8 mouse cellular contexts compared by ENCODE assay signal in genomic region chr1:105179371-105179823, GRCm38 (mm10).
A peak's percentile ranks its signal among the peaks of the same experiment; 100 is the strongest.
DNase-seq lines count a peak whose midpoint lies in the region; ATAC-seq and TF ChIP-seq lines count a peak whose summit lies in the region.

No protein-coding gene starts in this region.

- no peak overlapping the region for H3K4me3 ChIP-seq in limb, embryonic 11.5 days (ENCODE audit: low read depth, low read length)
- H3K4me3 ChIP-seq in limb, embryonic 10.5 days, result no peak overlapping the region
- no peak overlapping the region for H3K4me3 ChIP-seq in forebrain, embryonic 11.5 days (ENCODE audit: low read depth, low read length)
- no peak overlapping the region for H3K4me3 ChIP-seq in heart, embryonic 16.5 days (ENCODE audit: low read length)
- no peak overlapping the region for H3K4me3 ChIP-seq in kidney, postnatal 0 days (replicated peaks; ENCODE audit: low read depth, low read length)
- H3K4me3 ChIP-seq in stomach, embryonic 15.5 days (replicated peaks), result no peak overlapping the region

- DNase-seq in limb, embryonic 11.5 days (ENCODE audit: low spot score), result peak; percentile 60
- no peak for DNase-seq in limb, embryonic 10.5 days (ENCODE audit: low spot score)
- DNase-seq in forebrain, embryonic 11.5 days (ENCODE audit: low spot score), result peak; percentile 71
- peak; percentile 67 for DNase-seq in kidney, postnatal 0 days (ENCODE audit: low spot score)
- peak; percentile 63 to 82 for DNase-seq in lung, postnatal 4 days
- DNase-seq in cerebellum, adult 18-20 months, result no peak

- ATAC-seq in limb, embryonic 11.5 days (ENCODE audit: insufficient number of reproducible peaks, low FRiP score, low TSS enrichment, low read depth), result peak; percentile 51; the same call in 1 of the 2 replicates
- ATAC-seq in forebrain, embryonic 11.5 days (replicated peaks; ENCODE audit: low FRiP score), result peak; percentile 82
- ATAC-seq in heart, embryonic 16.5 days (replicated peaks; ENCODE audit: extremely low read depth, insufficient read depth, low FRiP score), result peak; percentile 89
- peak; percentile 99 for ATAC-seq in kidney, postnatal 0 days (replicated peaks; ENCODE audit: low FRiP score, low read depth)
- peak; percentile 92 for ATAC-seq in stomach, embryonic 15.5 days (ENCODE audit: insufficient read depth, low FRiP score, low read depth)

- no peak overlapping the region for H3K27ac ChIP-seq in limb, embryonic 11.5 days (replicated peaks; ENCODE audit: low read depth, low read length)
- no peak overlapping the region for H3K27ac ChIP-seq in limb, embryonic 10.5 days
- H3K27ac ChIP-seq in forebrain, embryonic 11.5 days (ENCODE audit: low read depth, low read length), result no peak overlapping the region
- H3K27ac ChIP-seq in heart, embryonic 16.5 days (ENCODE audit: low read length), result peak overlapping the region; percentile 17; the same call in 1 of the 2 replicates
- peak overlapping the region; percentile 87 for H3K27ac ChIP-seq in kidney, postnatal 0 days
- H3K27ac ChIP-seq in stomach, embryonic 15.5 days, result peak overlapping the region; percentile 77

- no peak for TF ChIP-seq CTCF in kidney, postnatal 0 days (IDR thresholded peaks at IDR 0.05; ENCODE audit: low read depth)

- no peaks in the 10 kb centered on the region for H3K36me3 ChIP-seq in limb, embryonic 11.5 days (ENCODE audit: control insufficient read depth, insufficient read depth, low read length)
- no peaks in the 10 kb centered on the region for H3K36me3 ChIP-seq in limb, embryonic 10.5 days
- H3K36me3 ChIP-seq in forebrain, embryonic 11.5 days (ENCODE audit: control insufficient read depth, insufficient read depth, low read length), result no peaks in the 10 kb centered on the region
- H3K36me3 ChIP-seq in heart, embryonic 16.5 days (ENCODE audit: control insufficient read depth, insufficient read depth), result no peaks in the 10 kb centered on the region
- no peaks in the 10 kb centered on the region for H3K36me3 ChIP-seq in kidney, postnatal 0 days (ENCODE audit: insufficient read depth, low read length)
- no peaks in the 10 kb centered on the region for H3K36me3 ChIP-seq in stomach, embryonic 15.5 days

- H3K4me2 ChIP-seq in limb, embryonic 11.5 days (ENCODE audit: low read depth, severe bottlenecking), result no peak overlapping the region
- no peak overlapping the region for H3K4me2 ChIP-seq in forebrain, embryonic 11.5 days (ENCODE audit: low read depth, low read length, severe bottlenecking)
- no peak overlapping the region for H3K4me2 ChIP-seq in heart, embryonic 16.5 days (ENCODE audit: low read depth, low read length)
- H3K4me2 ChIP-seq in kidney, postnatal 0 days (ENCODE audit: low read length), result peak overlapping the region; percentile 30; the same call in 1 of the 2 replicates
- H3K4me2 ChIP-seq in stomach, embryonic 15.5 days, result peak overlapping the region; percentile 27; the same call in 1 of the 2 replicates

- no peaks in the 10 kb centered on the region for H3K27me3 ChIP-seq in limb, embryonic 11.5 days (ENCODE audit: control insufficient read depth, insufficient read depth, low read length)
- H3K27me3 ChIP-seq in limb, embryonic 10.5 days (ENCODE audit: low read depth, poor library complexity, severe bottlenecking), result no peaks in the 10 kb centered on the region
- no peaks in the 10 kb centered on the region for H3K27me3 ChIP-seq in forebrain, embryonic 11.5 days (ENCODE audit: control insufficient read depth, insufficient read depth, low read length)
- H3K27me3 ChIP-seq in heart, embryonic 16.5 days (ENCODE audit: control insufficient read depth, insufficient read depth, low read length), result no peaks in the 10 kb centered on the region
- H3K27me3 ChIP-seq in kidney, postnatal 0 days (ENCODE audit: insufficient read depth, low read length), result no peaks in the 10 kb centered on the region
- H3K27me3 ChIP-seq in stomach, embryonic 15.5 days (replicated peaks), result no peaks in the 10 kb centered on the region

- no peak overlapping the region for H3K9ac ChIP-seq in limb, embryonic 11.5 days (ENCODE audit: low read length)
- H3K9ac ChIP-seq in forebrain, embryonic 11.5 days (ENCODE audit: low read length), result no peak overlapping the region
- H3K9ac ChIP-seq in heart, embryonic 16.5 days (ENCODE audit: low read length), result no peak overlapping the region
- H3K9ac ChIP-seq in kidney, postnatal 0 days (ENCODE audit: low read depth, low read length), result no peak overlapping the region
- H3K9ac ChIP-seq in stomach, embryonic 15.5 days, result no peak overlapping the region

- H3K9me3 ChIP-seq in limb, embryonic 11.5 days (ENCODE audit: control insufficient read depth, low read length), result no peaks in the 10 kb centered on the region
- no peaks in the 10 kb centered on the region for H3K9me3 ChIP-seq in limb, embryonic 10.5 days (replicated peaks)
- H3K9me3 ChIP-seq in forebrain, embryonic 11.5 days (ENCODE audit: control insufficient read depth, low read length), result no peaks in the 10 kb centered on the region
- H3K9me3 ChIP-seq in heart, embryonic 16.5 days (replicated peaks; ENCODE audit: control insufficient read depth, low read length), result no peaks in the 10 kb centered on the region
- H3K9me3 ChIP-seq in kidney, postnatal 0 days (replicated peaks; ENCODE audit: low read length), result no peaks in the 10 kb centered on the region
- H3K9me3 ChIP-seq in stomach, embryonic 15.5 days, result no peaks in the 10 kb centered on the region

- 43% methylated on average over 3 of the region's 3 CpGs for WGBS in limb, embryonic 11.5 days
- WGBS in limb, embryonic 10.5 days, result 81% methylated on average over 3 of the region's 3 CpGs
- 54% methylated on average over 3 of the region's 3 CpGs for WGBS in forebrain, embryonic 11.5 days
- WGBS in heart, embryonic 16.5 days, result 7% methylated on average over 3 of the region's 3 CpGs
- WGBS in kidney, postnatal 0 days, result 12% methylated on average over 3 of the region's 3 CpGs
- 21% methylated on average over 3 of the region's 3 CpGs for WGBS in stomach, embryonic 15.5 days

- H3K4me1 ChIP-seq in limb, embryonic 11.5 days (ENCODE audit: control insufficient read depth, insufficient read depth, low read length), result peaks cover 7% of the 10 kb centered on the region
- peaks cover 42% of the 10 kb centered on the region for H3K4me1 ChIP-seq in limb, embryonic 10.5 days
- peaks cover 7% of the 10 kb centered on the region; the same call in 1 of the 2 replicates for H3K4me1 ChIP-seq in forebrain, embryonic 11.5 days (replicated peaks; ENCODE audit: control insufficient read depth, insufficient read depth, low read length)
- peaks cover 20% of the 10 kb centered on the region for H3K4me1 ChIP-seq in heart, embryonic 16.5 days (ENCODE audit: control insufficient read depth, insufficient read depth, low read length)
- 0 out of 2 replicates have a peak, but pooled peaks cover 4% of the 10 kb centered on the region for H3K4me1 ChIP-seq in kidney, postnatal 0 days (replicated peaks; ENCODE audit: insufficient read depth, low read length)
- 0 out of 2 replicates have a peak, but pooled peaks cover 9% of the 10 kb centered on the region for H3K4me1 ChIP-seq in stomach, embryonic 15.5 days

Comparison
In these comparisons a context has a peak if more than half of its experiments do, and no peak if none do; other contexts are left out.
1. DNase-seq: peak in limb, embryonic 11.5 days (single experiment), forebrain, embryonic 11.5 days (single experiment), kidney, postnatal 0 days (single experiment) and lung, postnatal 4 days (2 of 2); none in limb, embryonic 10.5 days (single experiment) and cerebellum, adult 18-20 months (0 of 2).
2. H3K27ac ChIP-seq: peak in heart, embryonic 16.5 days (single experiment), kidney, postnatal 0 days (single experiment) and stomach, embryonic 15.5 days (single experiment); none in limb, embryonic 11.5 days (single experiment), limb, embryonic 10.5 days (single experiment) and forebrain, embryonic 11.5 days (single experiment).
3. H3K4me2 ChIP-seq: peak in kidney, postnatal 0 days (single experiment) and stomach, embryonic 15.5 days (single experiment); none in limb, embryonic 11.5 days (single experiment), forebrain, embryonic 11.5 days (single experiment) and heart, embryonic 16.5 days (single experiment).
4. Peak in every context shown above with its lines, with median percentiles within 50 percentile points of each other: ATAC-seq.